Mouse (Mus musculus) kidney, embryonic 16.5 days (tissue): ENCODE data around the gene Top2b. TPM values are rescaled to one million over a fixed set of nuclear protein-coding genes. Genes with fewer than 3 reads are reported as not detected.

Experiments used
- ATAC-seq: fragments of 200-750 bp; cut with Nextera tagmentation; 2 replicates; pipeline ENCODE4 v1.8.0; 2017; ENCODE audit warnings: moderate TSS enrichment; ENCODE audit not compliant: low FRiP score, low TSS enrichment
- H3K27ac ChIP-seq: fragments of 300-500 bp; sonication (generic); 2 replicates; pipeline ENCODE4 v1.5.1; 2014; ENCODE audit warnings: low read length
- H3K27me3 ChIP-seq: fragments of 300-500 bp; sonication (generic); 2 replicates; pipeline ENCODE4 v1.6.1; 2014; ENCODE audit warnings: low read length, control low read depth, mixed read lengths; ENCODE audit not compliant: insufficient read depth
- H3K36me3 ChIP-seq: fragments of 300-500 bp; sonication (generic); 2 replicates; pipeline ENCODE4 v1.6.1; 2014; ENCODE audit warnings: low read length, control low read depth, mixed read lengths; ENCODE audit not compliant: insufficient read depth
- H3K4me1 ChIP-seq: fragments of 300-500 bp; sonication (generic); 2 replicates; pipeline ENCODE4 v1.6.1; 2014; ENCODE audit warnings: low read length, control low read depth, mixed read lengths; ENCODE audit not compliant: insufficient read depth
- H3K4me2 ChIP-seq: fragments of 300-500 bp; sonication (generic); replicated peaks from 2 replicates; pipeline ENCODE4 v1.6.1; 2014; ENCODE audit warnings: low read depth, low read length
- H3K4me3 ChIP-seq: fragments of 300-500 bp; sonication (generic); 2 replicates; pipeline ENCODE4 v1.5.1; 2014; ENCODE audit warnings: mild to moderate bottlenecking, low read length
- H3K9ac ChIP-seq: fragments of 300-500 bp; sonication (generic); replicated peaks from 2 replicates; pipeline ENCODE4 v1.6.1; 2014; ENCODE audit warnings: low read length
- H3K9me3 ChIP-seq: fragments of 300-500 bp; sonication (generic); 2 replicates; pipeline ENCODE4 v1.6.1; 2016; ENCODE audit warnings: low read length, control low read depth
- WGBS: fragments of 180-500 bp; shearing (Covaris S2); extraction: QIAGEN DNeasy Blood & Tissue Kit; methylation state at CpG from one replicate; pipeline ENCODE4 v1.1.7; 2014; 5-methylcytosine and 5-hydroxymethylcytosine counted together
- polyA plus RNA-seq: library from polyadenylated mRNA; unstranded; fragments of >200 nt; fragmentation: Nextera tagmentation; extraction: Ambion mirVana; gene quantifications from 2 replicates; pipeline ENCODE4 v1.2.1, GENCODE M21; 2015

Top2b gene
- polyA plus RNA-seq, 1 experiment from 2014 or later, result 39.0 TPM

- H3K9me3 ChIP-seq, result no peaks in the 10 kb centered on the region
- H3K4me1 ChIP-seq, result peaks cover 7% of the 10 kb centered on the region; the same call in 1 of the 2 replicates
- H3K4me3 ChIP-seq, result no peak overlapping the region
- no peak overlapping the region for H3K27ac ChIP-seq
- no peak for ATAC-seq
- no peak overlapping the region for H3K9ac ChIP-seq
- H3K27me3 ChIP-seq, result no peaks in the 10 kb centered on the region
- H3K36me3 ChIP-seq, result peaks cover 9% of the 10 kb centered on the region; the same call in 1 of the 2 replicates
- H3K4me2 ChIP-seq, result no peak overlapping the region
- WGBS, result 84% methylated on average over 1 of the region's 1 CpGs
These were observed 19.8 kb downstream of the Top2b start for GRCm38 (mm10) chr14:16384783-16385182.

GRCm38 (mm10) chr14:16405187-16405586 is 40.2 kb downstream of the Top2b start:
- peaks cover 16% of the 10 kb centered on the region for H3K36me3 ChIP-seq
- no peaks in the 10 kb centered on the region for H3K4me1 ChIP-seq
- no peaks in the 10 kb centered on the region for H3K27me3 ChIP-seq
- no peak overlapping the region for H3K27ac ChIP-seq
- no peak overlapping the region for H3K9ac ChIP-seq
- no peaks in the 10 kb centered on the region for H3K9me3 ChIP-seq
- H3K4me3 ChIP-seq, result no peak overlapping the region
- WGBS, result 92% methylated on average over 4 of the region's 4 CpGs
- no peak overlapping the region for H3K4me2 ChIP-seq
- ATAC-seq, result no peak

GRCm38 (mm10) chr14:16414163-16414562 is 49.2 kb downstream of the Top2b start:
- ATAC-seq, result no peak
- WGBS, result 85% methylated on average over 4 of the region's 4 CpGs
- no peaks in the 10 kb centered on the region for H3K9me3 ChIP-seq
- H3K36me3 ChIP-seq, result peaks cover 16% of the 10 kb centered on the region
- no peak overlapping the region for H3K4me3 ChIP-seq
- H3K27me3 ChIP-seq, result no peaks in the 10 kb centered on the region
- no peak overlapping the region for H3K4me2 ChIP-seq
- no peak overlapping the region for H3K9ac ChIP-seq
- no peaks in the 10 kb centered on the region for H3K4me1 ChIP-seq
- H3K27ac ChIP-seq, result no peak overlapping the region

DNA sequence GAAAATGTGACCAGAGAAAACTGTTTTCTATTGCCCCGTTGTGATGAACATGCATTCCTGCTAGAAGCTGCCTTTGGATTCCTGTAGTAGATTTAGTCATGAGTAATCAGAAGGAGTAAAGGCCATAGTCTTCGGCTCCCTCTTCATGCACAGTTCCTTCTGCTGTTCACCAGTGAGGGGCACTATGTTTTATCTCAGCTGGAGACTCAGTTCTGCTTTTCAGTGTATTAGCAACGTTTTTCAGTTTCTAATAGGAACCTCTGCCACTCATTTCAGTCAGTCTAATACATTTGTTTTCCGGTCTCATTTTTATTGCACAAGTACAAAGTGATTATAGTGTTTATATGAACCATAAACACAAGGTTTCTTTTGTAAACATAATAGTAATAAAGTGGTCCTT is 62.6 kb downstream of the Top2b start:
- H3K27me3 ChIP-seq, result no peaks in the 10 kb centered on the region
- H3K9ac ChIP-seq, result no peak overlapping the region
- H3K4me2 ChIP-seq, result no peak overlapping the region
- no peak for ATAC-seq
- H3K27ac ChIP-seq, result no peak overlapping the region
- H3K4me1 ChIP-seq, result no peaks in the 10 kb centered on the region
- H3K9me3 ChIP-seq, result no peaks in the 10 kb centered on the region
- WGBS, result 81% methylated on average over 4 of the region's 4 CpGs
- peaks cover 39% of the 10 kb centered on the region for H3K36me3 ChIP-seq
- no peak overlapping the region for H3K4me3 ChIP-seq

GRCm38 (mm10) chr14:16431941-16432499 is 67.0 kb downstream of the Top2b start:
- Histone ChIP-seq H3K27me3 (no peaks in the 10 kb centered on the region), H3K9ac (no peak overlapping the region), H3K36me3 (peaks cover 48% of the 10 kb centered on the region), H3K4me3 (no peak overlapping the region), H3K4me2 (no peak overlapping the region), H3K9me3 (no peaks in the 10 kb centered on the region), H3K27ac (no peak overlapping the region), H3K4me1 (no peaks in the 10 kb centered on the region)
- WGBS, result 71% methylated on average over 4 of the region's 4 CpGs
- ATAC-seq, result no peak

DNA sequence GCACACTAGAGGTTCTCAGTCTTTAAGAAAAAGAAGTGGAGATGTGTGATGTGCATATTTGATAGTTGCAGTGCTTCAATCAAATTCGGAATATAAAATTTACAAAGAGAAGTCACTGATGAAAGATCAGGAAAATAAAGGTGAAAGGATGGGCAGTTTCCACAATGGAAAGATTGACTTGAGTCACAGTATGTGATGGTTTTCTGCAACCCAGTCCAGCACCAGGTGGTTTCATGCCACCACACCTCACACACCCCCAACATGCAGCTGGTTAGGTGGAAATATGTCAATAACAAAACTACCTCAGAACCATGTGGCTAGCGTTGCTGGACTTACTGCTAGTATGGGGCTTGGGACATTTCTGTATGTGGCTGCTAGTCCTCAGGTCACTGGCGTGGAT is 67.6 kb downstream of the Top2b start:
- ATAC-seq, result no peak
- no peak overlapping the region for H3K4me2 ChIP-seq
- WGBS, result 87% methylated on average over 3 of the region's 3 CpGs
- H3K27ac ChIP-seq, result no peak overlapping the region
- peaks cover 49% of the 10 kb centered on the region for H3K36me3 ChIP-seq
- H3K9me3 ChIP-seq, result no peaks in the 10 kb centered on the region
- H3K4me1 ChIP-seq, result no peaks in the 10 kb centered on the region
- H3K27me3 ChIP-seq, result no peaks in the 10 kb centered on the region
- H3K9ac ChIP-seq, result no peak overlapping the region
- H3K4me3 ChIP-seq, result no peak overlapping the region

GRCm38 (mm10) chr14:16433206-16433605 is 68.2 kb downstream of the Top2b start:
- Histone ChIP-seq H3K4me3 (no peak overlapping the region), H3K9me3 (no peaks in the 10 kb centered on the region), H3K27me3 (no peaks in the 10 kb centered on the region), H3K27ac (no peak overlapping the region), H3K36me3 (peaks cover 48% of the 10 kb centered on the region), H3K9ac (no peak overlapping the region), H3K4me2 (no peak overlapping the region), H3K4me1 (no peaks in the 10 kb centered on the region)
- WGBS, result 61% methylated on average over 2 of the region's 2 CpGs
- ATAC-seq, result no peak

GRCm38 (mm10) chr14:16434396-16435171 is 69.6 kb downstream of the Top2b start:
- H3K4me2 ChIP-seq, result no peak overlapping the region
- no peaks in the 10 kb centered on the region for H3K9me3 ChIP-seq
- WGBS, result 81% methylated on average over 3 of the region's 3 CpGs
- peak; percentile 46; the same call in 1 of the 2 replicates for ATAC-seq
- H3K9ac ChIP-seq, result no peak overlapping the region
- no peaks in the 10 kb centered on the region for H3K27me3 ChIP-seq
- H3K27ac ChIP-seq, result no peak overlapping the region
- no peaks in the 10 kb centered on the region for H3K4me1 ChIP-seq
- peaks cover 43% of the 10 kb centered on the region for H3K36me3 ChIP-seq
- H3K4me3 ChIP-seq, result no peak overlapping the region

DNA sequence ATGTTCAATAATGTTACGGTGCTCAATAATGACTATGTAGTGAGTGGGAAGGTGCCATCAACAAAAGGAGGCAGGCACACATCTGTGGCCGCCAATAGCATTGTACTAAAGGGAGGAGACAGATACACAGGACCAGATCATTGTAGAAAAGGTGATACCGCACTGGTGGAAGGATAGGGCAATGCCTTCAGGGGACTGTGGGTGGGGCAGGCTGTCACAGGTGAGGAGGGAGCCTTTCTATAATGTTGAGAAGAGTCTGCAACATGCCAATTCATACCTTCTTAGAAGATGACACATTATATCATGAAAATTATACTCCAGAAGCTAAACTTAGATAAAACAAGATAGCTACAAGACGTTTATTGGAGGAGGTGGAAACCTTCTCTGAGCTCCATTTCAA is 72.4 kb downstream of the Top2b start:
- no peak for ATAC-seq
- Histone ChIP-seq H3K4me3 (no peak overlapping the region), H3K36me3 (peaks cover 32% of the 10 kb centered on the region), H3K9ac (no peak overlapping the region), H3K4me1 (no peaks in the 10 kb centered on the region), H3K4me2 (no peak overlapping the region), H3K27ac (no peak overlapping the region), H3K27me3 (no peaks in the 10 kb centered on the region), H3K9me3 (no peaks in the 10 kb centered on the region)
- 89% methylated on average over 4 of the region's 4 CpGs for WGBS

DNA sequence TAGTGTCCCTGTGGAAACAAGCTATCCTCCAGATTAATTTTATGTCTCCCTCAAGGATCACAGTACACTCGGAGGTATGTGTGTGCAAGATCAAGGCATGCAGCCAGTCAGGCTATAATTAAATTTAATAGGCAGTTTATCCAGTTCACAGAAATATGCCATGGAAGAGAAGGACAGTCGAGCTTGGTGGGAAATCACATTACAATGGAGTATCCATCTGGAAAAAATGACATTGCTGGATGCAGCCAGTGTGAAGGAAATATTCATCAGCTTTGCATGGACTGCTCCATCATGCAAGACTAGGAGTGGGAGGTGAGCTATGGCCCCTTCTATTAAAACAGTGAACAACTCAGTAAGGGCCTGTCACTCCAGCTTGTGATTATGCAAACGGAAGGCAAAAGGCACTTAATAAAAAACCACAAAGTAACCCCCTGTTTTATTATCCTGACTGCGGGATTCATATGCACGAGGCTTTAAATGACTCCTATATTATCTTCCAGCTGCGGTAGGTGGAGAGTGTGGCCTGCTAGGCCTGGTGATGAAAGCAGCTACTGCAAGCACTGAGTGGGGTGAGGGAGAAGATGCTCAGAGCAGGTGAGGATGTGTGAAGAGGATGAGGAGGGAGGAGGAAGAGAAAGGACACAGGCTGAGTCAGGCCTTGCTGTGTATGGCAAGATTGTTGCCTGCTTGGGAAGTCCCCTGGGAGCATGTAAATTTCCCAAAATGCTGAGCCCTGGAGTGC is 74.6 kb downstream of the Top2b start:
- ATAC-seq, result no peak
- peaks cover 26% of the 10 kb centered on the region for H3K36me3 ChIP-seq
- H3K9me3 ChIP-seq, result no peaks in the 10 kb centered on the region
- H3K4me3 ChIP-seq, result no peak overlapping the region
- H3K9ac ChIP-seq, result no peak overlapping the region
- H3K27me3 ChIP-seq, result no peaks in the 10 kb centered on the region
- 46% methylated on average over 6 of the region's 6 CpGs for WGBS
- H3K27ac ChIP-seq, result no peak overlapping the region
- H3K4me1 ChIP-seq, result no peaks in the 10 kb centered on the region
- H3K4me2 ChIP-seq, result no peak overlapping the region
